Mouse (Mus musculus) forelimb bud, embryonic 11.5 days (tissue): ENCODE measurements around the gene Bend7.
A peak's percentile ranks its signal among the peaks of the same experiment; 100 is the strongest.

Source experiments
- DNase-seq: peaks from one replicate; pipeline ENCODE4 v3.0.0-alpha.2; 2012; ENCODE audit warnings: low read depth, low spot score

Gene Bend7

DNA sequence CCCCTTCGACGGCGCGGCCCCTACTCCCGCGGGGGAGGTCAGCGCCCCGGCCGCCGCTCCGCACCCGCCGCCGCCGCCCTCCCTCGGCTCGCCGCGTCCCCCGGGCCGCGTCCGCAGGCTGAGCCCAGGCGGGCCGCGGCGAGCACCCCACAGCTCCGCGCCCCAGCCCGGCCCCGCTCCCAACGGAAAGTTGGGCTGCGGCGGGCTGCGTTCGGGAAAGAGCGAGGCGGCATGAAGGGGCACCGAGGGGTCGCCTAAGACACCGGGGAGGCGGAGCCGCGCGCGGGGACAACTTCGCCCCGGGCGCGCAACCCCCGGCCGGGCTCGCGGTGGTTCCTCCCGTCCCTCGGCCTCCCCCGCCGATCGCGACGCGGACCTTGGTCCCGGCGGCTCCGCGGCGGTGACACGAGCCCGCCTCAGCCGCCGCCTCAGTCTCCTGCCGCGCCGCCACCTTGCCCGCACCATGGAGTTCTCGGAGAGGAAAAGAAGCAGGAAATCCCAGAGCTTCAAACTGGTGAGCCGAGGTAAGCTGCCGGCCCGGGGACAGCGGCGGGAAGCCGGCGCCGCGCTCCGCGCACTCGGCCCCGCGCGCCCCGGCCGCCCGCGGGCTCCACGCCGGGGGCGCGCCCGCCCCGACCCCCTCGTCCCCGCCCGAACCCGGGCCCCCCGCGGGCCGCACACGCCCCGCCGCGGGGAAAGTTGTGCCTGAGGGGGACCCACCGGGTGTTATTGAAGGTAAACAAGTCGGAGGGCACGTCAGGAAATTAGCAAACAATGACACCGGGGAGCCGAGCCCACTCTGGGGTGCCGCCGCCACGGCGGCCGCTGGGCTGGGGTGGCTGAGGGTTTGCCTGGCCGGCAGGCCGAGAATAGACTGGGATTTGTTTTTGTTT lies at the start of gene Bend7:
Bend7 (plus strand) TSS at position 63 of the 893 bp plus-strand sequence.
- peak; percentile 8 for DNase-seq

- DNase-seq, result no peak
These were observed 49.0 kb upstream of the Bend7 start for GRCm38 (mm10) chr2:4668626-4669025.

- no peak for DNase-seq
These were observed 47.9 kb upstream of the Bend7 start for GRCm38 (mm10) chr2:4669701-4670100.

DNA sequence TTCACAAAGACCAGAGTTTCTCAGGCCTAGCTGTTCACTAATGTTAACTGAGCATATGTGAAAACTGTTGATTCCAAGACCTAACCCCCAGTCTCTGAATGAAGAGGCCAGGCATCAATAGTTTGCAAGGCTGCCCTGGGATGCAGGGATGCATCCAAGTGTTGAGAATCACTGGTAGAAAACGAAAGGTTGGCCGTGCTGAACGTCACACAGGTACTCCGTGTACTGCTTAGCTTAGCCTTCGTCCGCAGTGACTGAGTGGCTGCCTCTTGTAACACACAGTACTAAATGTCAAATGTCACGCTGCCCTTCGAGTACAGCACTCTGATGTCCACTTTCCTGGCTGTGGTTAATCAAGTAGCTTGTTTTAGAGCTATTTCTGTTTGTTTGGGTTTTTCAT lies 46.0 kb upstream of the Bend7 start:
- DNase-seq, result no peak

- no peak for DNase-seq
These were observed 37.7 kb upstream of the Bend7 start for GRCm38 (mm10) chr2:4679886-4680285.

DNA sequence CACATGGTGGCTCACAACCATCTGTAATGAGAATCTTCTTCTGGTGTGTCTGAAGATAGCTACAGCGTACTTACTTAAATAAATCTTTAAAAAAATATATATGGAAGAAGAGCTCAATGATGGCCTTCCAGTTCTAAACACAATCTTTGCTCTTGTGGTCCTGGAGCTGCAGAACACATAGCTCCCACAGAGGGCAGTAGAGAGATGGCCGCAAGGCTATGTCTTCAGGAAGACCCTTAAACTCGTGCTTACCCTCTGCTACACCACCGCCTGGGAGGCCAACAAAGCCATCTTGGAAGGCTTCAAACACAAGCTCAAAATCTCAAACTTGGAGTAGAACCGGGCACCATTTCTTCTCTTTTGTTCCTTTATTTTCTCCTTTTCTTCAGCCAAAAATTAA lies 6.4 kb upstream of the Bend7 start:
- peak; percentile 11 for DNase-seq

GRCm38 (mm10) chr2:4717081-4717768 lies 406 bp upstream of the Bend7 start:
- DNase-seq, result peak; percentile 10

DNA sequence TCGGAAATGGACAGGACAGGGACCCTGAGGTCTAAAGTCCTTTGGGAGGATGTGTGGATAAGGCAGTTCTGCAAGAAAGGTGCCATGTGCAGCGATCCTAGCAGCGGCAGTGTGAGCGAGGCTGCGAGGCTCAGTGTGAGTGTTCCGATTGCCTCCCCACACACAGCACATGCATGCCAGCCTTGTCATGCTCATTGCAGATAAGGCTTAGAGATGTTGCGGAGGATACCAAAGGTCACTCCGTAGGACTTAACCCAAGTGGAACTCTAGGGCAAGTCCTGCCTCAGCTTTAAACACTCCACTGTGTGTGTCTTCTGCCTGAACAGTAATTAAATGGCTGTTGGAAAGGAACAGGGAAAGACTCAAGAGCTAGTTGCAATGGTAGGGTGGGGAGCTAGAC lies 5.5 kb downstream of the Bend7 start:
- no peak for DNase-seq

GRCm38 (mm10) chr2:4730161-4730560 lies 12.5 kb downstream of the Bend7 start:
- no peak for DNase-seq

- DNase-seq, result no peak
These were observed 16.3 kb downstream of the Bend7 start for GRCm38 (mm10) chr2:4733971-4734370.

GRCm38 (mm10) chr2:4736095-4736797 lies 18.6 kb downstream of the Bend7 start:
- DNase-seq, result no peak

GRCm38 (mm10) chr2:4736798-4737155 lies 19.1 kb downstream of the Bend7 start:
- no peak for DNase-seq

- no peak for DNase-seq
These were observed 34.3 kb downstream of the Bend7 start for GRCm38 (mm10) chr2:4751918-4752317.

- no peak for DNase-seq
These were observed 38.1 kb downstream of the Bend7 start for GRCm38 (mm10) chr2:4755716-4756115.

GRCm38 (mm10) chr2:4757218-4757617 lies 39.6 kb downstream of the Bend7 start:
- DNase-seq, result no peak

DNA sequence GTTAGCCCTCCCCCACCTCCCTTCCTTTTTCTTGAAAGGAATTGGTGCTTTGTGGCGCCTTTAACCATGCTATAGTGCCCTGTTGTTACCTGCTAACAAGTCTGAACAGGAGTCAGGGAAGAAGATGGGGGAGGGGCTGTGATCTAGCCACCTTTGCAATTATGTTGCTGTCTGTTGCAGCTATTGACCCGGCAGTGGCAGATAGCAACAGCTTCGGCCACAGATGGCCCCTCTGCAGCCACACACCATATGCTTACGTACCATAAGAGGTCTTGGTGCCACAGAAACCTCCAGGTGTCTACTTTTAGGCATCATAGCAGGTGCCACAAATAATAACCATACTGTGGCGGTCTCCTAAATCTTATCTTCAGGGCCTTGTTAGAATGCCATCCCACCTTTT lies 43.1 kb downstream of the Bend7 start:
- DNase-seq, result no peak

- DNase-seq, result no peak
These were observed 44.3 kb downstream of the Bend7 start for GRCm38 (mm10) chr2:4761906-4762305.

DNA sequence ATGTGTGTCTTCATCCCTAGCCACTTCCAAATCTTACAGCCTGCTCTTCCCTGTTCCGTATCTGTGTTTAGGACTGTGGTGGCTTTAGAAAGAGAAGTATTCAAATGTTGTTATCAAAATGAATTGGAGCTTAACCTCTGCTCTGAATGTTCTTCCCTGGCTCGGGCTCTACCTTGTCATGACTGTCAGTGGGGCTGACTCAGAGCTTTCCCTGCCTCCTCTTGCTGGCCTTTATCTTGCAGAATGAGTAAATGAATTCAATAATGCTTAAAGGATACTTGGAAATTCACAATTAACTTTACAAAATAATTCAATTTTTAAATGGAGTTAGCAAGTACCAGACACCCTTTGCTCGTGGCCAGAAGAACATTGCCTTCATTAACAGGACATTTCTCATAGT lies 46.4 kb downstream of the Bend7 start:
- no peak for DNase-seq

DNA sequence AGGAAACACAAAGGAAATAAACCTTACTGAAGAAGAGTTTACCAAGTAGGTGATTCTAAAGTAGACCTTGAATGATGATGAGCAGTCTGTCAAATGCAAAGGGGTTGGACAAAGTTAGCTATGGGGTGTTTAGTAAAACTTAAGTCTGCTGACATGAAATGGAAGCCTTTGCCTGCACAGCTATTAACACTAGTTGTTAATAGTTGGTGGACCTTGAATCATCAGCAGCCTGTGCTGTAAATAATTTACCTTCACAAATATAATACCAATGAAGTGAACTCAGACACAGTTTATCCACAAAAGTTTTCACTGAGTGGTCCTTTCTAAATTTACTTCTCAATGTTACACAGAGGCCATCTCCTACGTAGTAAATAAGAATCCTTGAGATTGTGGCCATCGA lies 52.7 kb downstream of the Bend7 start:
- no peak for DNase-seq

- no peak for DNase-seq
These were observed 56.3 kb downstream of the Bend7 start for GRCm38 (mm10) chr2:4773911-4774310.

GRCm38 (mm10) chr2:4777291-4777690 lies 59.7 kb downstream of the Bend7 start:
- DNase-seq, result no peak

DNA sequence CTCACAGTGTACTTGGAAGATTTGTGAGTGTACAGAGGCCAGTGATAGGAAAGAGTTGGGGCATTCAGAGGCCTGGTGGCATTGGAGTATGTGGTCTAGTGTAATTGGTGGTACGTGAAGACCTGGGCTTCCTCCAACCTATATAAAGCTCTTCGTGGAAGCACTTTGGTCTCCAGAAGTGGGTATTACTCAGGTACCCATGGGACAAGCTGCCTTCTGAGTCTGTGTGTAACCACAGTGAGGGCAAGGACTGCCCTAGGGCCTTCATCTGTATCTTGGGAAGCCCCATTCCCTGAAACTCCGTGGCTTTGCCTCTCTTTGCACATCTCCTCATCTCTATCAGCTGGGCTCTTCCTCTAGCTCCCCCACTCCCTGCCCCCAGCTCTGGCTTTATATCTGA lies 64.0 kb downstream of the Bend7 start:
- no peak for DNase-seq
